Mouse (Mus musculus): ENCODE measurements around the gene Zfp775. TPM values are rescaled to one million over a fixed set of nuclear protein-coding genes. Genes with fewer than 3 reads are reported as not detected.

Gene Zfp775
- polyA plus RNA-seq (2012; rRNA removed) (1.0 TPM in 2 replicates), polyA plus RNA-seq (2014; fragmentation: Nextera tagmentation; extraction: Ambion mirVana) (1.4 and 1.7 TPM in 2 replicates)

DNA sequence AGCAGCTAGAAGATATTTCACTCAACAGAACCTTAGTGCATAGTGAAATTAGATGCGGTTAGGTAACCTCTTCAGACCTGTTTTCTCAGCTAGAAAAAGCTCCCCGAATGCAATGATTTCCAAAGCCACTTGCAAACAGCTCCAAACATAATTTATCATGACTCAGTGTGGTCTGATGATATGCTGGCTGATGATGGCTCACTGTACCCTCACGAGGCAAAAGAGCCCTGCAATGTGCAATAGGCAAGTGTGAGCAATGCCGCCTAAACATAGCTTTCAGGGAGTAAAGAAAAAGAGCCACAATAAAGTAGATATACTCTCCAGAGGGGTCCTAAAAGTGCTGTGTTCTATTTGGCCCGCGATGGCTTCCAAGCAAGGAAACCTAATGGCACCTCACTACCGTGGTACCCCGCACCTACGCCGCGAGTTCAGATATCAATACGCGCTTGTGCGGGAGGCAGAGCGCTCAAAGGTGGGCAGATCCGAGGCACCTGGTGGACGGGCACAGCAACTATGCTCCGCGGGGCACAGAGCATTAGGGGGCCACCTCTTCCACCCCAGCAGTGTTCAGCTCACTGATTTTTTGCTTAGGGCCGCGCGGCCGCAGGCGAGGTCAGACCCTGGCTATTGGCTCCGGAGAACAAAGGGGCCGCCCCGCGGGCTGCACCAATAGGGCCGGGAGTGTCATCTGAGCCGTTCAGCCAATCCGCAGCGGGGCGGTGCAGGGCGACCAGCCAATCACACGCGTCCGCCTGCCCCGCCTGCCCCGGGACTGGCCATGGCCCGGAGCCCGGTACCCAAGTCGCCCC is at the start of gene Zfp775:
Gene Zfp775, plus strand, starts transcription at position 793 of the 809 bp plus-strand sequence.
- Histone ChIP-seq H3K9ac (replicated peaks) (peak within 1 kb of the TSS; percentile 66), H3K4me1 (replicated peaks; ENCODE audit: control insufficient read depth in 2 of 2, insufficient read depth in 2 of 2, low read length in 1 of 2) (peaks cover 5 to 8% of the 10 kb centered on the region in 2 experiments), H3K9me3 (ENCODE audit: control insufficient read depth, low read length) (no peaks in the 10 kb centered on the region; the same call in 1 of the 2 replicates), H3K4me3 (ENCODE audit: insufficient read depth in 1 of 2, low read depth in 2 of 2, low read length in 2 of 2) (peak within 1 kb of the TSS; percentile 68 to 75), H3K36me3 (replicated peaks; ENCODE audit: control insufficient read depth, insufficient read depth, low read depth) (no peaks in the 10 kb centered on the region; the same call in 1 of the 2 replicates), H3K27me3 (ENCODE audit: control insufficient read depth, insufficient read depth, low read length) (no peaks in the 10 kb centered on the region), H3K4me2 (ENCODE audit: low read depth) (peak within 1 kb of the TSS; percentile 96), H3K27ac (peak within 1 kb of the TSS; percentile 42)
- peak; percentile 76 for DNase-seq (ENCODE audit: low read depth in 3 of 3, low spot score in 3 of 3)
- peak; percentile 99 for ATAC-seq (ENCODE audit: insufficient read depth)
- TF ChIP-seq EP300 (IDR thresholded peaks at IDR 0.05; ENCODE audit: low read depth) (no peak), CTCF (IDR thresholded peaks at IDR 0.05; ENCODE audit: low read depth) (peak; percentile 18; the same call in 1 of the 2 replicates)
- WGBS (ENCODE audit: insufficient replicate concordance): 5% methylated on average over 42 of the region's 42 CpGs

DNA sequence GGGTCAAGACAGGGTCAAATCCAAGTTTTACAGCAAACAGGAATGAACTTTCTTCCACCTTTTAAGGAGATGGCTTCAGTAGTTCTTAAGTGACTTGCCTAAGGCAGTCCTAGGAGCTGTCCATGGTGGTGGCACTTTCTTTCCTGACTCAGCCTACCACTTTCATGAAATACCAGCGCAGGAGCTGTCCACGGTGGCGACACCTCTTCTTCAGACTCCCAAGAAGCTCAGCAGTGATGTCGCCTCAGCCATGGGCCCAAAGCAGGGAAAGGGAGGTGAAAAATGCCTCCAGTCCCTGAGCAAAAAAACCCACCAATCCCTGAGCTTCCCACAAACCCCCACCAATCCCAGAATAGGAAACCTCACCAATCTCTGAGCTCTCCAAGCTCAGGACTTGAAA is 48.9 kb upstream of the Zfp775 start:
- Histone ChIP-seq H3K27ac (no peak overlapping the region), H3K4me3 (ENCODE audit: insufficient read depth in 1 of 2, low read depth in 2 of 2, low read length in 2 of 2) (no peak overlapping the region), H3K9me3 (ENCODE audit: control insufficient read depth, low read length) (no peaks in the 10 kb centered on the region), H3K4me1 (replicated peaks; ENCODE audit: control insufficient read depth in 2 of 2, insufficient read depth in 2 of 2, low read length in 1 of 2) (peaks cover 0 to 10% of the 10 kb centered on the region in 2 experiments; a peak in 3 of 4 replicates), H3K36me3 (replicated peaks; ENCODE audit: control insufficient read depth, insufficient read depth, low read depth) (no peaks in the 10 kb centered on the region), H3K9ac (replicated peaks) (no peak overlapping the region), H3K27me3 (ENCODE audit: control insufficient read depth, insufficient read depth, low read length) (no peaks in the 10 kb centered on the region), H3K4me2 (ENCODE audit: low read depth) (no peak overlapping the region)
- no peak for TF ChIP-seq CTCF (IDR thresholded peaks at IDR 0.05; ENCODE audit: low read depth)
- TF ChIP-seq EP300 (IDR thresholded peaks at IDR 0.05; ENCODE audit: low read depth): no peak
- peak; percentile 56 to 58 (median 56) for DNase-seq (ENCODE audit: low read depth in 3 of 3, low spot score in 3 of 3)
- 29% methylated on average over 4 of the region's 4 CpGs for WGBS (ENCODE audit: insufficient replicate concordance)
- ATAC-seq (ENCODE audit: insufficient read depth): no peak

DNA sequence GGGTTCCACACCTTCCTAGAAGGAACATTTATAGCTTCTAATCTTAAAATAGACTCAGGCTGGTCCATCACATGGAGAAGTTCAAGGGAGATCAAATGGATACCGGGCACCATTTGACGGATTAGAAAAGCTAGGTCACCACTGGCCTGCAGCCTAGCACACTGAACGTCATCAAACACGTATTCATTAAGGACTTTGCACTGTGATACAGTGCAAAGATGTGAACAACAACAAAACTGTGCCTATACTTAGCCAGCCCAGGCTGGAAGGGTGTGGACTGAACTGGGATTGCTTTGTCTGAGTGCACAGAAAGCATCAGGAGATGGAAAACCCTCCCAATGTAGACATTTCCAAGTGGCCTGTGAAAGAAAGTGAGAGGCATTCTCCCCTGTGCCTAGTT is 48.0 kb upstream of the Zfp775 start:
- WGBS (ENCODE audit: insufficient replicate concordance): 77% methylated on average over 4 of the region's 4 CpGs
- Histone ChIP-seq H3K9ac (replicated peaks) (no peak overlapping the region), H3K27me3 (ENCODE audit: control insufficient read depth, insufficient read depth, low read length) (no peaks in the 10 kb centered on the region), H3K4me2 (ENCODE audit: low read depth) (peak overlapping the region; percentile 74; the same call in 1 of the 2 replicates), H3K4me3 (ENCODE audit: insufficient read depth in 1 of 2, low read depth in 2 of 2, low read length in 2 of 2) (peak overlapping the region in 1 of 2 experiments; percentile 56; a peak in 1 of 4 replicates), H3K9me3 (ENCODE audit: control insufficient read depth, low read length) (no peaks in the 10 kb centered on the region), H3K4me1 (replicated peaks; ENCODE audit: control insufficient read depth in 2 of 2, insufficient read depth in 2 of 2, low read length in 1 of 2) (peaks cover 0 to 10% of the 10 kb centered on the region in 2 experiments; a peak in 3 of 4 replicates), H3K36me3 (replicated peaks; ENCODE audit: control insufficient read depth, insufficient read depth, low read depth) (no peaks in the 10 kb centered on the region), H3K27ac (no peak overlapping the region)
- ATAC-seq (ENCODE audit: insufficient read depth) (no peak), DNase-seq (ENCODE audit: low read depth in 3 of 3, low spot score in 3 of 3) (no peak)
- TF ChIP-seq CTCF (IDR thresholded peaks at IDR 0.05; ENCODE audit: low read depth): no peak
- TF ChIP-seq EP300 (IDR thresholded peaks at IDR 0.05; ENCODE audit: low read depth): no peak

- WGBS (ENCODE audit: insufficient replicate concordance): 2% methylated on average over 39 of the region's 39 CpGs
Observed at GRCm38 (mm10) chr6:48554280-48555103, 47.4 kb upstream of the Zfp775 start, which contains the start of gene Lrrc61. Gene Lrrc61, plus strand, starts transcription at chr6:48554796.

More at GRCm38 (mm10) chr6:48554280-48555103, 47.4 kb upstream of the Zfp775 start, which contains the start of gene Lrrc61:
- H3K27ac ChIP-seq: peak within 1 kb of the TSS; percentile 56
- H3K9ac ChIP-seq (replicated peaks): peak within 1 kb of the TSS; percentile 54
- peak within 1 kb of the TSS; percentile 74 for H3K4me2 ChIP-seq (ENCODE audit: low read depth)
- H3K27me3 ChIP-seq (ENCODE audit: control insufficient read depth, insufficient read depth, low read length): no peaks in the 10 kb centered on the region
- no peak; the same call in 1 of the 2 replicates for TF ChIP-seq EP300 (IDR thresholded peaks at IDR 0.05; ENCODE audit: low read depth)
- peaks cover 0 to 10% of the 10 kb centered on the region in 2 experiments; a peak in 3 of 4 replicates for H3K4me1 ChIP-seq (replicated peaks; ENCODE audit: control insufficient read depth in 2 of 2, insufficient read depth in 2 of 2, low read length in 1 of 2)
- H3K36me3 ChIP-seq (replicated peaks; ENCODE audit: control insufficient read depth, insufficient read depth, low read depth): no peaks in the 10 kb centered on the region
- no peaks in the 10 kb centered on the region for H3K9me3 ChIP-seq (ENCODE audit: control insufficient read depth, low read length)
- ATAC-seq (ENCODE audit: insufficient read depth): peak; percentile 86
- DNase-seq (ENCODE audit: low read depth in 3 of 3, low spot score in 3 of 3): peak; percentile 61 to 68 (median 65)
- H3K4me3 ChIP-seq (ENCODE audit: insufficient read depth in 1 of 2, low read depth in 2 of 2, low read length in 2 of 2): peak within 1 kb of the TSS; percentile 52 to 56
